Mouse (Mus musculus) right cerebral cortex, adult 18-20 months (tissue): ENCODE measurements around the gene Cxcl13.
"Not testable (repeated sequence)": the region's sequence is repeated elsewhere in the genome, so short reads cannot be mapped to it uniquely, and the experiment has no call there.

Experiments
- DNase-seq: peaks from one replicate; pipeline ENCODE4 v3.0.0; 2022; ENCODE audit warnings: mixed read lengths

Gene Cxcl13

GRCm38 (mm10) chr5:95956651-95957050 lies at the start of gene Cxcl13:
TSS of gene Cxcl13 (plus strand) at chr5:95956951.
- DNase-seq: no peak

- peak; percentile 25 for DNase-seq
Observed at GRCm38 (mm10) chr5:95911006-95911405, 45.7 kb upstream of the Cxcl13 start.

GRCm38 (mm10) chr5:95918491-95918890 lies 38.3 kb upstream of the Cxcl13 start:
- no peak for DNase-seq

- DNase-seq: no peak
Observed at GRCm38 (mm10) chr5:95924023-95924422, 32.7 kb upstream of the Cxcl13 start.

- no peak for DNase-seq
Observed at GRCm38 (mm10) chr5:95925204-95925930, 31.4 kb upstream of the Cxcl13 start.

- DNase-seq: no peak
Observed at GRCm38 (mm10) chr5:95925931-95926263, 30.9 kb upstream of the Cxcl13 start.

- no peak for DNase-seq
Observed at GRCm38 (mm10) chr5:95935035-95935434, 21.7 kb upstream of the Cxcl13 start.

GRCm38 (mm10) chr5:95936068-95936467 lies 20.7 kb upstream of the Cxcl13 start:
- no peak for DNase-seq

GRCm38 (mm10) chr5:95937129-95937528 lies 19.6 kb upstream of the Cxcl13 start:
- peak; percentile 39 for DNase-seq

GRCm38 (mm10) chr5:95938044-95938625 lies 18.6 kb upstream of the Cxcl13 start:
- no peak for DNase-seq

- no peak for DNase-seq
Observed at GRCm38 (mm10) chr5:95940682-95941221, 16.0 kb upstream of the Cxcl13 start.

GRCm38 (mm10) chr5:95941562-95941961 lies 15.2 kb upstream of the Cxcl13 start:
- no peak for DNase-seq

- DNase-seq: no peak
Observed at GRCm38 (mm10) chr5:95945120-95945519, 11.6 kb upstream of the Cxcl13 start.

- DNase-seq: no peak
Observed at GRCm38 (mm10) chr5:95946344-95946743, 10.4 kb upstream of the Cxcl13 start.

GRCm38 (mm10) chr5:95948641-95949040 lies 8.1 kb upstream of the Cxcl13 start:
- DNase-seq: no peak

GRCm38 (mm10) chr5:95949946-95950701 lies 6.6 kb upstream of the Cxcl13 start:
- peak; percentile 49 for DNase-seq

GRCm38 (mm10) chr5:95964940-95965339 lies 8.2 kb downstream of the Cxcl13 start:
- DNase-seq: no peak

- DNase-seq: no peak
Observed at GRCm38 (mm10) chr5:95966621-95967020, 9.9 kb downstream of the Cxcl13 start.

GRCm38 (mm10) chr5:95970845-95971244 lies 14.1 kb downstream of the Cxcl13 start:
- peak; percentile 47 for DNase-seq

GRCm38 (mm10) chr5:95972208-95972607 lies 15.5 kb downstream of the Cxcl13 start:
- DNase-seq: no peak

- DNase-seq: not testable (repeated sequence)
Observed at GRCm38 (mm10) chr5:95973806-95974205, 17.1 kb downstream of the Cxcl13 start.

GRCm38 (mm10) chr5:95976299-95976698 lies 19.5 kb downstream of the Cxcl13 start:
- no peak for DNase-seq

GRCm38 (mm10) chr5:95983797-95984486 lies 27.2 kb downstream of the Cxcl13 start:
- DNase-seq: no peak
